Mouse (Mus musculus) E14TG2a.4 (cell line): ENCODE measurements around the gene Sept1.

Experiments
- CTCF ChIP-seq: conservative IDR thresholded peaks from 2 replicates; pipeline ENCODE4 v1.5.1; 2014; ENCODE audit warnings: low read length
- NANOG ChIP-seq: IDR thresholded peaks from 2 replicates; pipeline ENCODE4 v1.6.1; 2014; ENCODE audit warnings: borderline replicate concordance, low read length, mixed read lengths

DNA sequence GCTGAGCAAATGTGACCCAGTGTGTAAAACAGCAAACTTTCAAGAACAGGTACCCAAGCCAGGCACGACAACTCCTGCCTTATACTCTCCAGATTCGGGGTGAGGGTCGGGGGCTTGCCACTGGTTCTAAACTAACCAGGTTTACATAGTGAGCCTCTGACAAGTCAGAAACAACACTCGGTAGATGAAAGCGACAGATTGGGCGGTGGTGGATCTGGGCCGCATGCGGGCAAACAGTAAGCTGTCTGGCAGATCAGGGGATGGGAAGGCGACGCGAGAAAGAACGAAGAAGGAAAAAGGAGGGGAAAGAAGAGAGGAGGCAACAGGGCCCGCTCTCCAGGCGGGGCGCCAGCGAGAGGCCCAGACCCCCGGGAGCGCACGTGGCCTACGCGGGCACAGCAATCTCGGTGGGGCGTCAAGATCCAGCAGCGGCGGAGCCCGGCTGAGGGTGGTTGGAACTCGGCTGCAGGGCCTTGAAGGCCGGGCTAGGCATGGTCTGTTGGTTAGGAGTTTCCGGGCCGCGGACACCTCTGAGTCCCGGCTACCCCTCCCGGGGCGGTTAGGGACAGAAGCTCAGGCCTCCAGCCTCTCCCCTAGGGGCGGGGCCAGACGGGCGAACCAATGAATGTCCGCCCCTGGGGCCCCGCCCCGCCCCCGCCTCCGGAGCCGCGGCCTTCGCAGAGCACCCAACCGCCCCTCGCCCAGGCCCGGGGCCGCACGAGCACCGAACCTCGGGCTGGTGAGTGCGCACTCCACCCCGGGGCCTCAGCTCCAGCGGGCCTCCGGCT, 11.1 kb upstream of the Sept1 start, which contains the start of gene Zfp771:
- no peak for TF ChIP-seq CTCF
- TF ChIP-seq NANOG, result no peak
